Mouse (Mus musculus): ENCODE results near the gene Setd6. TPM values are rescaled to one million over a fixed set of nuclear protein-coding genes. Genes with fewer than 3 reads are reported as not detected.
A peak's percentile ranks its signal among the peaks of the same experiment; 100 is the strongest.

The Setd6 gene
- 26.9 and 57.7 TPM in 2 replicates for total RNA-seq (2014; fragmentation: Nextera tagmentation)
- total RNA-seq (2017): 57.6 and 126 TPM in 2 replicates

DNA sequence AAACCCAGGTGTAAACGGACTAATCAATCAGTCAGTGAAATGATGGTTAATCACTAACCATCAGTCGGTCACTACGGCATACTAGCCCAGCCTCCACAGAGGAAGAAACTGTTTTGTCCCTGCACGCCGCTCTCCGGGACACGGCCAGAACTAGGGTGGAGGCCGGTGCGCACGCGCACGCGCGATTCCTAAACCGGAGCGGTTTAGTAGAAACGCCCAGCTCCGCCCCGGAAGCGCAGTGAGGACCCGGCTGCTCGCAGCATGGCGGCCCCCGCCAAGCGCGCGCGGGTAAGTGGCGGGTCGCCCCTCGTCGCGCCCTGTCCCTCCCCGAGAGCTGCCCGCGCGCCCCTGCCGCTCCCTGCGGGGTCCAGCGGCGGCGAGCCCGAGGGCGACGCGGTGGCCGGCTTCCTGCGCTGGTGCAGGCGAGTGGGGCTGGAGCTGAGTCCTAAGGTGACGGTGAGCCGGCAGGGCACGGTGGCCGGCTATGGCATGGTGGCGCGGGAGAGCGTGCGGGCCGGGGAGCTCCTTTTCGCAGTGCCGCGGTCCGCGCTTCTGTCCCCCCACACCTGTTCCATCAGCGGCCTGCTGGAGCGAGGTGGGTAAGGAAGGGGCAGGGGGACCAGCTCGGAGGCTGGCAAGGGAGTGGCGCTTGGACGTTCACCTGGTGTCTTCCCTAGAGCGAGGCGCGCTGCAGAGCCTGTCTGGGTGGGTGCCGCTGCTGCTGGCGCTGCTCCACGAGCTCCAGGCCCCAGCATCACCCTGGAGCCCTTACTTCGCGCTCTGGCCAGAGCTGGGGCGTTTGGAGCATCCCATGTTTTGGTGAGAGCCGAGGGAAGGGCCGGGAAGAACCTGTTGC is at the start of gene Setd6:
Gene Setd6, plus strand, starts transcription at position 206 of the 856 bp plus-strand sequence.
- ATAC-seq (replicated peaks; ENCODE audit: low FRiP score, low TSS enrichment, poor library complexity, severe bottlenecking): peak; percentile 64

GRCm38 (mm10) chr8:95668163-95668958 is 47.3 kb upstream of the Setd6 start:
- ATAC-seq (replicated peaks; ENCODE audit: low FRiP score, low TSS enrichment, poor library complexity, severe bottlenecking): no peak

DNA sequence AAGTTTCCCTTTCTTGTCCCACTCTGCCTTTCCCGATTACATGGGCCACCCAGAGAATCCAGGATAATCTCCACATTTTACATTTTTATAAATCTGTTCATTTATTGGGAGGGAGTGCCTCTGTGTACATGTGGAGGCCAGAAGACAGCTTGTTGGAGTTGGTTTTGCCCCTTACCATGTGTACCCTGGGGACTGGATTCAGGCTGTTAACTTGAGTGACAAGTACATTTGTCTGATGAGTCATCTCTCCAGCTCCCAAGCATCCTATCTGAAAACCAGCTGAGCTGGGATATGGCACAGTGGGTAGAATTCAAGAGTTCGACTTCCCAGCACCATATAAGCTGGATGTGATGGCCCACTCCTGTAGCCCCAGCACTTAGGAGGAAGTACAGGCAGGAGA is 45.7 kb upstream of the Setd6 start:
- no peak for ATAC-seq (replicated peaks; ENCODE audit: low FRiP score, low TSS enrichment, poor library complexity, severe bottlenecking)

GRCm38 (mm10) chr8:95671861-95672260 is 43.8 kb upstream of the Setd6 start:
- no peak for ATAC-seq (replicated peaks; ENCODE audit: low FRiP score, low TSS enrichment, poor library complexity, severe bottlenecking)

DNA sequence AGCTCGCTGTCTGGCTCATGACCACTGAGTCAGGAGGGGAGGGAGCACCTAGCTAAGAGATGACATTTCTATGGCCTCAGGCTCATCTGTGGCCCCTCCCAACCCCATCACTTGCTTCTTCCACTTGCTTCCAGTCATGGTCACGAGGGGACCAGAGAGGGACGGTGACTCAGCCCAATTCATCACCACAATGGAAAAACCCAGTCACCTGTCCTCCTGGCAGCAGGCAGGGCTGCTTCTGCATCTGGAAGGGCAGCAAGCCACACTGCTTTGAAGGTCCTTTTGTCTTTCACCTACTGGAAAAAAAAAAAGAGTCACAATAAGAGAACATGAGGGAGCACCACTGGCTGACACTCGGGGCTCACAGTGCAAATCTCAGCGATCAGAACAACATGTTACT is 42.9 kb upstream of the Setd6 start:
- ATAC-seq (replicated peaks; ENCODE audit: low FRiP score, low TSS enrichment, poor library complexity, severe bottlenecking): no peak

- ATAC-seq (replicated peaks; ENCODE audit: low FRiP score, low TSS enrichment, poor library complexity, severe bottlenecking): no peak
Measured at GRCm38 (mm10) chr8:95676631-95677030, 39.0 kb upstream of the Setd6 start, which contains the start of gene Ndrg4. Gene Ndrg4 (plus strand): TSS chr8:95676980.

GRCm38 (mm10) chr8:95677591-95678023 is 38.1 kb upstream of the Setd6 start:
- no peak for ATAC-seq (replicated peaks; ENCODE audit: low FRiP score, low TSS enrichment, poor library complexity, severe bottlenecking)

DNA sequence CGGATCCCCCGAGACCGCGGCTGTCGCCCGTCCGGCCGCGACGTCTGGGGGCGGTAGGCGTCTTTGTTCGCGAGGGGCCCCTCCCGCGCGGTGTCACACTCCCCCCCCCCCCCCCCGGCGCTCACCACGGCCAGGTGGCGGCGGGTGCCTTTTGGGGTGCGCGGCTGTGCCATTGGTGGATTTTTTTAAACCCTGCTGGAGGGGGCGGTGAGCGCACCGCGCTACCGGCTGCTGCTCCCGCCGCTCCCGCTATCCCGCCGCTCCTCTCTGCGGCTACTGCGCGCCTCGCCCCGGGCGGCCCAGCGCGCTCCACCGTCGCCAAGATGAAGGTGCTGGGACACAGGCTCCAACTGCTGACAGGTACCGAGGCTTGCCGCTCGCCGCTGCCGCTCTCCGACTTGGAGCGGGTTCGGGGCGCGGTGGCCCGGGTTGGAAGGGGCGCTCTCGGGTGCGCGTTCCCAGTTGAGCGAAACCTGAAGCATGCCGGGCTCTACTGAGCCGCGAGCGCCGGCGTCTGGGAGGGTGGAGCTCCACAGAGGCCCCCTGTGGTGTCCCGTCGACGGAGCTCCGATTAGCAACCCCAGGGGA is 37.6 kb upstream of the Setd6 start:
- ATAC-seq (replicated peaks; ENCODE audit: low FRiP score, low TSS enrichment, poor library complexity, severe bottlenecking): no peak

- no peak for ATAC-seq (replicated peaks; ENCODE audit: low FRiP score, low TSS enrichment, poor library complexity, severe bottlenecking)
Measured at GRCm38 (mm10) chr8:95688073-95688672, 27.5 kb upstream of the Setd6 start.

- ATAC-seq (replicated peaks; ENCODE audit: low FRiP score, low TSS enrichment, poor library complexity, severe bottlenecking): no peak
Measured at GRCm38 (mm10) chr8:95690929-95691541, 24.6 kb upstream of the Setd6 start.

- no peak for ATAC-seq (replicated peaks; ENCODE audit: low FRiP score, low TSS enrichment, poor library complexity, severe bottlenecking)
Measured at GRCm38 (mm10) chr8:95694631-95695030, 21.1 kb upstream of the Setd6 start.

GRCm38 (mm10) chr8:95696661-95697060 is 19.0 kb upstream of the Setd6 start:
- no peak for ATAC-seq (replicated peaks; ENCODE audit: low FRiP score, low TSS enrichment, poor library complexity, severe bottlenecking)

- peak; percentile 77 for ATAC-seq (replicated peaks; ENCODE audit: low FRiP score, low TSS enrichment, poor library complexity, severe bottlenecking)
Measured at GRCm38 (mm10) chr8:95697128-95697527, 18.6 kb upstream of the Setd6 start.

- ATAC-seq (replicated peaks; ENCODE audit: low FRiP score, low TSS enrichment, poor library complexity, severe bottlenecking): no peak
Measured at GRCm38 (mm10) chr8:95698179-95698578, 17.5 kb upstream of the Setd6 start.

DNA sequence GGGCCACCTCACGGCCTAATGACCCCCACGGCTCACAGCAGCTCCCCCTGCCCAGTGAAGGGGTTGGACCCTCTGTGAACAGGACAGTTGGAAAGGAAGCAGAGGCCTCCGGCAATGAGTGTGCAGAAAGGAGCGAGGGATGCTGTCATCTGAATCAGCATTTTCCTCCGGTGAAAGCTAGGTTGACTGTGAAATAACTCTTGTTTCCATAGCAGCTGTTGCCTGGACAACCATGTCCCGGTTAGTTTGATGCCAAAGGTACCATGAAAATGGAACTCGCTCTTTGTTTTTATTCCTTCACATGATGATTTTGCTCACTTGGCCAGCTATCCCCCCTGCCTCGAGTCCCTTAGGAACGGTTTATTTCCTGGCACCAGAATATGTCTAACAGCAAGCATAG is 15.4 kb upstream of the Setd6 start:
- ATAC-seq (replicated peaks; ENCODE audit: low FRiP score, low TSS enrichment, poor library complexity, severe bottlenecking): no peak

DNA sequence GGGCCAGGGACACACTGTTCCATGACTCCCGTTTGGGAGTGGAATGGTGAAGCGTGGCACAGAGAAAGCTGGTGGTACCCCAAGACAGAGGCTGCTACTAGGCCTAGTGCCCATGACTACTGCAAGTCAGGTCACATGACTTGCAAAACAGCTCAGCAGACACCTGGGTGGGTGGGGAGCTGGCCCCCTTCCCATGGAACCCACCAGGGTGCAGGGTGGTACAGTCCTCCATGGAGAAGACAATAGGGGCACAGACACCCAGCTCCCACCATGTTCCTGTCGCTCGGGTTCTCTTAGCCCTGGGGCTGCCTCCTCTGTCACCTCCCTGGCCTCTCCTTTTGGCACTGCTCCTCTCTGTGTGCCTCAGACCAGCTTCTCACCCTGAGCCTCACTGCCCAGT is 13.9 kb upstream of the Setd6 start:
- no peak for ATAC-seq (replicated peaks; ENCODE audit: low FRiP score, low TSS enrichment, poor library complexity, severe bottlenecking)

GRCm38 (mm10) chr8:95702480-95703446 is 12.9 kb upstream of the Setd6 start:
- ATAC-seq (replicated peaks; ENCODE audit: low FRiP score, low TSS enrichment, poor library complexity, severe bottlenecking): peak; percentile 80

All from megakaryocyte-erythroid progenitor cell, adult 5-6 weeks (primary cell).